Mouse (Mus musculus): ENCODE data around the gene Lrrc26.

The Lrrc26 gene

GRCm38 (mm10) chr2:25267241-25267640 is 22.5 kb upstream of the Lrrc26 start:
- no peak for DNase-seq

GRCm38 (mm10) chr2:25267746-25268309 is 21.9 kb upstream of the Lrrc26 start:
- no peak for DNase-seq

- DNase-seq, result peak; percentile 98
Observed at GRCm38 (mm10) chr2:25271827-25272511, 17.7 kb upstream of the Lrrc26 start, which contains the start of the genes Ssna1 and Anapc2. Gene Ssna1, minus strand, starts transcription at chr2:25272438. Gene Anapc2, plus strand, starts transcription at chr2:25272478.

- no peak for DNase-seq
Observed at GRCm38 (mm10) chr2:25272515-25272914, 17.2 kb upstream of the Lrrc26 start.

GRCm38 (mm10) chr2:25273010-25273409 is 16.7 kb upstream of the Lrrc26 start:
- no peak for DNase-seq

- DNase-seq, result peak; percentile 80
Observed at GRCm38 (mm10) chr2:25278928-25279882, 10.5 kb upstream of the Lrrc26 start.

- DNase-seq, result no peak
Observed at GRCm38 (mm10) chr2:25285551-25285950, 4.2 kb upstream of the Lrrc26 start.

GRCm38 (mm10) chr2:25286314-25286713 is 3.4 kb upstream of the Lrrc26 start:
- DNase-seq, result no peak

- DNase-seq, result no peak
Observed at GRCm38 (mm10) chr2:25286837-25287636, 2.7 kb upstream of the Lrrc26 start.

- no peak for DNase-seq
Observed at GRCm38 (mm10) chr2:25287927-25288649, 1.6 kb upstream of the Lrrc26 start, which contains the start of gene Tmem210. Gene Tmem210, plus strand, starts transcription at chr2:25288145.

- DNase-seq, result no peak
Observed at GRCm38 (mm10) chr2:25288734-25289345, 875 bp upstream of the Lrrc26 start.

GRCm38 (mm10) chr2:25290101-25290815 is 543 bp downstream of the Lrrc26 start:
- no peak for DNase-seq

GRCm38 (mm10) chr2:25290816-25291130 is 1.1 kb downstream of the Lrrc26 start:
- DNase-seq, result no peak

GRCm38 (mm10) chr2:25291184-25292053 is 1.7 kb downstream of the Lrrc26 start:
- DNase-seq, result no peak

GRCm38 (mm10) chr2:25292054-25292544 is 2.4 kb downstream of the Lrrc26 start:
- no peak for DNase-seq

- DNase-seq, result peak; percentile 77
Observed at GRCm38 (mm10) chr2:25292856-25293255, 3.1 kb downstream of the Lrrc26 start.

GRCm38 (mm10) chr2:25293706-25294105 is 4.0 kb downstream of the Lrrc26 start:
- DNase-seq, result no peak

- no peak for DNase-seq
Observed at GRCm38 (mm10) chr2:25297093-25297492, 7.4 kb downstream of the Lrrc26 start.

- no peak for DNase-seq
Observed at GRCm38 (mm10) chr2:25298046-25298445, 8.3 kb downstream of the Lrrc26 start.

- DNase-seq, result no peak
Observed at GRCm38 (mm10) chr2:25303452-25303851, 13.7 kb downstream of the Lrrc26 start.

Data from liver (tissue).